Mouse (Mus musculus) frontal cortex, postnatal 14 days (tissue): ENCODE measurements at regions not wholly inside any gene's neighbourhood (a gene's known extent, or its start where the extent isn't known, plus 50 kb on each side); places are given as distances from the start of the nearest gene placed in this dataset.

ENCODE experiments used
- DNase-seq, 2 experiments: peaks; one replicate each; pipeline ENCODE4 v3.0.0; 2022; ENCODE audit warnings: low spot score in 2 of 2

GRCm38 (mm10) chr6:141136664-141137375, 112.2 kb upstream of the Pde3a start:
- DNase-seq, result no peak

GRCm38 (mm10) chr6:141141016-141141415, 108.1 kb upstream of the Pde3a start:
- no peak for DNase-seq

DNA sequence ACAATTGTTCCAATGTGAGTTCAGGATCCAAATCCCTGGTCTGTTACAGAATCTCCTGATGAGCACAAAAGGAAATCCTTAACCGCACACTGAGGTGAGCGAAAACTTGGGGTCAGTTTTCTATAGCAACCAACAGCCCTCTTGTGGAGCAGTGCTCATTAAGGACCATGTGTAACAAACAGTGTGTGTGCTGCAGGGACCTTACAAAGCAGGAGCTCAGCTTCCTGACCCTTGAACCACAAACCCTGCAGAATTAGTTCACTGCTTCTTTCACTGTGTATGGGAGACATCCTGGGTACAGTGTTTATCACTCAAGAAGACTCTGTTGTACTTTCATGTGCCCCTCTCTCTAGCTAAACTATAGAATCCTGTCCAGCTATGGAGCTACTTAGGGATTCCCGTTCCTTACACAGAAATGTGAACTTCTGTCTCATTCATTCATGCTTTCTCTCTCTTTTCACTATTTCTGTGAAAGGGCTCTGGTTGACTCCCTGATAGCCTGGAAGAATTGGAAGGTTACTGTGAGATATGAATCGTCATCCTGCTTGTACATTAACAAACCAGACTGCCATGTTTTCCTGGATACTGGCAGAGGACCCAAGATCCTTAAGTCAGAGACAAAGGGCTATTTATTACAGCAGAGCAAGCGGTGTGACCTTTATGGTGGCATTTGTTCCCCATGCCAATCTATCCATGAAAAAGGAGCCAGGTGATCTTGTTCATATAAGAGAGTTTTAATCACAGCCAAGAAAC, 100.5 kb upstream of the Pde3a start:
- DNase-seq, result no peak

GRCm38 (mm10) chr6:141149170-141149917, 99.7 kb upstream of the Pde3a start:
- no peak for DNase-seq

DNA sequence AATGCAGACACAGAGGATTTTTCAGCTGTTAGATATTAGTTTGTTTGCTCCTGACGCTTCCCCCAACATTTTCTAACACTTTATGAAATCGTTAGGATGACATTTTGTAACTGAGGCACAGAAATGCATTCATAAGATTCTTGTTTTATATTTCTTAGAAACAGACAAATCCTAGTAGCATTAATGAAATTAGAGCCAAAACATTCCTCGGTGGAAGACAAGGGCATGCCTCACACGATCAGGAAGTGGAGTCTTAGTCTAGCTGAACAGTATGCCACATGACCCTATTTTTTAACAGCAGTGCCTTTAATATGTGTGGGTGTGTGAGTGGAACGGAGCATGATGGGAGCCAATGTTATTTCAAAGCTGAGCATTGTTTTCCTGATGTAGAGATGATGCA, 89.7 kb upstream of the Pde3a start:
- no peak for DNase-seq

GRCm38 (mm10) chr6:141161626-141162233, 87.3 kb upstream of the Pde3a start:
- DNase-seq, result no peak

DNA sequence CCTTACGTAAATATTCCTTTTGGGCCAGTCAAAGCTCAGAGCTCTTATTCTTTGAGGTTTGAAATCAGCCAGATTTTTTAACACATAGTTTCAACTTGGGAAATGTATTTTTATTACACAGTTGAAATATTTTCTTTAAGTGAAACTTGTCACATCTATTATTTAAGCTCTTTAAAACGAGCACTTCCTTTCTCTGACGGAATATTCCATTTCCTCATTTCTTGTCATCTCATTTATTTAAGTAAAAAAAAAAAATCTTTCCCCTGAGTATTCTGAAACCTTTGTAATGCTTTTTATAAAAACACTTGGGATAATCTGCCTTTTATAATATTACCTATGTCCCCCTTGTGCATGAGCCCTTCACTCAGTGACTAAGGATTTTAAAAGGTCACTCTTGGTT, 81.8 kb upstream of the Pde3a start:
- DNase-seq, result no peak

DNA sequence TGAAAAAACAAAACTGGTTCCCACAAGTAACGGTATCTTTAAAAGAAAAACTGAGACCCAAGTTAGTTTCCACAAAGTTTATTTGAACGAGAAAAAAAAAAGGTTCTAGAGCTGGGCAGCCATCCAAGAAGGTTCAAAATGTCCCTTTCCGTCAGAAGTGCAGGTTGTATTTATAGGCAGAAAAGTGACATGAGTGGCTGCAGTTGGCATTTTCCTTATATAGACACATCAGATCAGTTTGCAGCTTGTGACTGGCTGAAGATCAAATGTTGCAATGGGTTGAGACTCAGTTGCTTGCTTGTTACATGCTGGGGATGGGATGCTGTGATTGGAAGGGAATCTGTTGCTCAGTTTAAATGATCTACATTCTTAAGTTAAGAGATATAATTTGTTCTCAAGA, 80.7 kb upstream of the Pde3a start:
- DNase-seq, result no peak

GRCm38 (mm10) chr6:141183782-141184181, 65.3 kb upstream of the Pde3a start:
- DNase-seq, result no peak

GRCm38 (mm10) chr6:141188036-141188435, 61.0 kb upstream of the Pde3a start:
- no peak for DNase-seq

DNA sequence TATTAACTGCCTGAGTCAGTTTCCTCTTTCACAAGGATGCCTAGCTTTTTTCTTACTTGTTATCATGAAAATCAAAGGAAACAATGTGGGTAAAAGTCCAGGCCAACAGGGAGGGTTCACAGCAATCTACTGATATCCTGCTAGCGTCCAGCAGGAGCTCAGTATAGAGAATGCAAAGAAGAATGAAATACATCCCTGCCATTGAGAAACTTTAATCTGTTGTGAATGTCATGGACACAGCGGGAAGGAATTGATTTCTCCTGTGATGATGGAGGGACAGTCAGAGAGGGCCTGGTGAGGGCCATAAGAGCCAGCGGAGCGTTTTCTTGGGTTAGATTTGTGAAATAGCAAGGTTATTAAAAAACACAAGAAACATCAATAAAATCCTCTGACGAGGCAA, 60.0 kb upstream of the Pde3a start:
- DNase-seq, result no peak

GRCm38 (mm10) chr6:141189701-141190100, 59.4 kb upstream of the Pde3a start:
- DNase-seq, result no peak

DNA sequence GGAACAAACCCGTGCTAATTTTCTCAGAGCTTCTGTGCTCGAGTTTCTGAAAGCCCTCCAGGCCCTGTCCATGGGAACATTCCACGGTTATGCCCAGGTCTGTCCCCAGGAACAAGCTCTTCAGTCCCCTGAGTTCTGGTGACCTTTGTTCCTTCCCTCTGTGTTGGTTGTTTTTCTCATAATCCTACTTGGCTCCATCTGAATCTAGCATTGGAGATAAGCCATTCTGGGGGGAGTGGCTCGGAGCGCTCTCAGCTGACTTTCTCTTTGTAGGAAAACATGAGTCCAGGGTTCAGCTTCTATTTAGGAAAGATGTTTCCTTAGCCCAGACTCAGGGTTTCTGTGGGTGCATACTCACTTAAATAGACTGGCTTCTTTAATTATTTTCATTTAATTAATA, 58.7 kb upstream of the Pde3a start:
- no peak for DNase-seq

- DNase-seq, result no peak
Measured at GRCm38 (mm10) chr6:141197501-141197900, 51.6 kb upstream of the Pde3a start.
